Mouse (Mus musculus) kidney, adult 18-20 months (tissue): ENCODE results near the gene St3gal2.
"Not testable (repeated sequence)": the region's sequence is repeated elsewhere in the genome, so short reads cannot be mapped to it uniquely, and the experiment has no call there.

ENCODE experiments used
- DNase-seq: peaks from one replicate; pipeline ENCODE4 v3.0.0; 2021

St3gal2 gene

DNA sequence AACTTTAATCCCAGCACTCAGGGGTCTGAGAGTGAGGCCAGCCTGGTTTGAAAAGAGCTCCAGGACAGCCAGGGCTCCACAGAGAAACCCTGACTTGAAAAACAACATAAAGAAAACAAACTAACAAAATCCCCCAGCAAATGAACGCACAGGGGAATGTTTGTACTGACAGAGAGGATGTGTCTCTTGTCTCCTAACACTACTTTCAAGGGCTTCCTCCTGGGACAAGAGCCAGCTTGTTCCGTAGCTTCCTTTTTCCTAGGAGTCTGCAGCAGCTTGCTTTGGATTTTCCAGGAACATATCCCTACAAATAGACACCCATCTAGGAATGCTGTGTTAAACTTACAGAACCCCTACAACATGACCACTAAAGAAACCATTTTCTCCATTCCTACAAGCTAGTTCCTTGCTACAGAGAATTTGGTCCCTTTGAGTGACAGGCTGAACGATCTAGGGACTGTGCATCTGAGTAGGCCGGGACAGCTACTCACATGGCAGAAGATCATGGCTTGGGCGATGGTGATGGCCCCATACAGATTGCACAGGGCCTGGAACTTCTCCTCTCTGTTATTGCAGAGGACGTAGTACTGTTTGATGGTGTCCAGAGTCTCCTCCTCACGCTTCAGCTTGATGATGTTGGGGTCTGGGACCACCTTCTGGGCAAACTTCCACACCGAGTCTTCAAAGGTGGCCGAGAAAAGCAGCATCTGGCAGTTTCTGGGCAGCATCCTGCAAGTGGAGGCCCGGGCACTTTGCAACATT, 90.7 kb downstream of the St3gal2 start:
- not testable (repeated sequence) for DNase-seq
